Mouse (Mus musculus) heart, adult 18-20 months (tissue): ENCODE data around the gene Irf2bpl. TPM values are rescaled to one million over a fixed set of nuclear protein-coding genes. Genes with fewer than 3 reads are reported as not detected.

ENCODE experiments used
- DNase-seq, 2 experiments: peaks; one replicate each; pipeline ENCODE4 v3.0.0; 2021 to 2022; ENCODE audit warnings: mixed read lengths in 1 of 2
- total RNA-seq, 2 experiments: library from RNA; stranded (reverse); gene quantifications; 2 replicates each; pipeline ENCODE4 v1.2.3; 2021

Irf2bpl gene
- total RNA-seq, 2 experiments from 2014 or later = 30.0 to 30.5 TPM

- DNase-seq = no peak
Observed at GRCm38 (mm10) chr12:86887381-86888129, 3.0 kb upstream of the Irf2bpl start.

DNA sequence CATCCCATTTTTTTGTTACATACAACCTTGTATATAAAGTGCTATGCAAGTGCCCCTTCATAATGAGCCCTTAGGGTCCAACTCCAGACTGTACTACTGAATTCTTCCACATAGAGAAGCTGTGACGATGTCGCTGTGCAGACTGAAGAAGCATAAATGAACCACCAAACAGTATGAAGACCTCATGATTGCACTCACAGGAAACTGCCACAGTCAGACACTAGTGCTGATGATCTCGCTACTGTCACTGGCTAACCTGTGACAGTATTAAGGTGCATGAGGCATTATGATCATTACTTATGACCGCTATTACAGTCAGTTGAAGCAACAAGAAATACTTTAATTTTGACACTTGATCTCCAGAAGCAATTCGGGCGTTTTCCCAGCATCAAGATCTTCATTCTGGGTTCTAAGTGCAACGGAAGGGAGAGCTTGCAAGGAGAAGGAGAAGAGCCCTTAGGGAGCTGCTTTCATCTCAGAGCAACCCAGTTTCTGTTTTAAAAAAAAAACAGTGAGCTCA, 1.9 kb upstream of the Irf2bpl start:
- no peak for DNase-seq

- no peak for DNase-seq
Observed at GRCm38 (mm10) chr12:86885746-86886145, 1.1 kb upstream of the Irf2bpl start.

GRCm38 (mm10) chr12:86885336-86885735, 738 bp upstream of the Irf2bpl start:
- no peak for DNase-seq

GRCm38 (mm10) chr12:86883280-86884196, 1.1 kb downstream of the Irf2bpl start:
- DNase-seq = peak; percentile 76 to 83

DNA sequence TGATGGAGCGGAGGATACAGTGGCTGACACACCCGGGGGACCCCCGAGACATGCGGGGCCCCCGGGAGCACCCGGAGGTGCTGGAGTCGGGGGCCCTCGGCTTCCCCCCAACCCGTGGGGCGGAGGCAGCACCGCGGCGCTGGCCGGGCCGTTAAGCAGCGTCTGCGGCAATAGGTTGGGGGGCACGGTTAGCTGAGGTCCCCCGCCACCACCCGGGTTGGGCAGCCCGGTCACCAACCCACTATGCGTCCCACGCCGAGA, 1.6 kb downstream of the Irf2bpl start:
- no peak for DNase-seq

- DNase-seq = peak; percentile 78 to 85
Observed at GRCm38 (mm10) chr12:86882279-86883018, 2.1 kb downstream of the Irf2bpl start.

DNA sequence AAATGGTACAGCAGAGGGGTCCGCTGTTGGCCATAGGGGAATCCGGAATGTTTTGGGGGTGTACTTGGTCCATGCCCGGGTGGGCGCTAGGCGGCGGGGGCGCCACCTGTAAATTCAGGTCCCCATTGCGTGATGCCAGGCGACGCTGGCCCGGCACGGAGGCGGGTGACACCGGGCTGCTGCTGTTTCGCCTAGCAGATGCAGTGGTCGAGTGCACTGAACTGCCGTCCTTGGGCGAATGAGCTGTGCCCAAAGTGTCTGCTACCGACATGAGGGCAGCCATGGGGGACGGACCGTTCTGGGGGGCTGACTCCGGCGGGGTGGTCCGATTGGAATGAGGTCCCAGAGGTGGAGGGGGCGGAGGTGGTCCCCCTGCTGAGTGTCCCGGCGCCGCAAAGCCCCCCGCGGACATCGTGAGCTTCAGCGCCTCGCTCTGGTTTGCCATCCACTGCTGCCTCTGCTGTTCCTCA, 2.8 kb downstream of the Irf2bpl start:
- DNase-seq = no peak

DNA sequence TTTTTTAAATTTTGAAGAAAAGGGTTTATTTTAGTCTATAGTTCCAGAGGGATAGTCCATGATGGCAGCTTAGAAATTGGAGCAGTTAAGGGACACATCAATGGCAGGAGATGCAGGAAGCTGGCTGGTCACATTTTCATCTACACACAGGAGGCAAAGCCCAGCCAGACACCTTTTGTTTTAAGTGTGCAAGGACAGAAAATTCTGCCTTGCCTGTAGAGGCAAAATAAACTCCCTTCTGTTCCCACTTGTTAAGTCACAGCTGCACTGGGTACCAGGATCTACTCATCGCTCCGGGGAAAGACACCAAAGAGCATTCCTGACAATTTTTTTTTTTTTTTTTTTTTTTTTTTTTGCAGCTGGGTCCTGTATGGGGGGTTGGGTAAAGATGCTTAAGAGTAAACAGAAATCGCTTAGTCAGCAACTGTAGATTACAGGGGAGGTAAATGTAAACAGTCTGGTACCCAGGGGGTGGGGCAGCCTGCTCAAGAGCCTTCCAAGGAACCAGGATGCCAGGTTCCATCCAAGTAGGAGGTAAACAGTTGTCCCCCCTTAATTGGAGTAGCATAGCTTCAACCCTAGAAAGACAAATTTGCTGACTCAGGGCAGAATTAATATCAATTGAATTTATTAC, 4.4 kb downstream of the Irf2bpl start:
- DNase-seq = no peak

DNA sequence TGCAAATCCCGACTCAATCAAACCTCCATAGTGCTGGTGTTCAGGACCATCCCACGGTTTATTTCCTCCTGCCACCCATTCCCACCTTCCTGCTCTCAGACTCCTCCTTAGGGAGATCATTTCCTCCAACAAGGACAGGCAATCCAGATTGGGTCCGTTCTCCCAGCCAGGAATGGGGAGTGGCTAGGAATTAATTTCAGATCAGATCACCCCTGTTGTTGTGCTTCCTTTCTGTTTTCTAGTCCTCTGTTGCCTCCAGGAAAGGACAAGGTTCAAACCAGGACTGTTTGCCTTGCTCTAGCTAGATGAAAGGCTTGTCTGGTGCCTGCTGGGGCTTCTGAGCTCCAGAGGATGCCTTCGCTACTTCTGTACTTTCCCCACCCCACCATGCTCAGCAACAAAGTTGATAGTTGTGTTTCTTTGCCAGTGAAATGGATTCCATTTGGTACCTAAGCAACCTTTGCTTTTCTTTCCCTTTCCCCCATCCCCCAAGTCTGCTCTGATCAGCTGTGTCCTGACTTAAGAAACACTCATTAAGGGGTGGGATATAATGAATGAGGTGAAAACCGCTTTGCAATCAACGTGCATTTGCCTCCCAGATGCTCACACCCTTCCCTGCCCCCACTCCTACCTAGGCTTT, 5.0 kb downstream of the Irf2bpl start:
- no peak for DNase-seq

GRCm38 (mm10) chr12:86878426-86879353, 5.9 kb downstream of the Irf2bpl start:
- DNase-seq = no peak

GRCm38 (mm10) chr12:86876981-86877380, 7.6 kb downstream of the Irf2bpl start:
- no peak for DNase-seq

DNA sequence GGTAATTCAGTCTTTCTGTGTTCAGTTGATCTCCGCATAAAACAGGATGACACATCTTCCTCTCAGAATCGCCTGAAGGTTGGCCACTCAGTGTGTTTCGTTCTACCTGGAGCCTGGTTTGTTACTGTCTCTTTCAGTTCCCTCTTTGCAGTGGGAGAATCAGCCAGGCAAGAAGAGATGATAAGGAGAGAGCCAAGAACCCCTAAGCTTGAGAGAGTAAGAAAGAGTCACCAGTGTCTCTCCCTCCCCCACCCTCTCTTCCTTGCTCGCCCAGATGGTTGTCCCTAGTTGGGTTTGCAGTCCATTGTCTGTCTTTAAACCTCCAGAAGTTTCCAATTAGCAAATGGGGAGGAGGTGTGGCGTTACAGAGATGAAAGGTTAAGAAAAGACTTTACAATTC, 8.5 kb downstream of the Irf2bpl start:
- DNase-seq = no peak

- DNase-seq = peak; percentile 73 to 87
Observed at GRCm38 (mm10) chr12:86872335-86873040, 12.1 kb downstream of the Irf2bpl start.

- DNase-seq = no peak
Observed at GRCm38 (mm10) chr12:86871666-86872334, 12.8 kb downstream of the Irf2bpl start.

- no peak for DNase-seq
Observed at GRCm38 (mm10) chr12:86870996-86871395, 13.6 kb downstream of the Irf2bpl start.

DNA sequence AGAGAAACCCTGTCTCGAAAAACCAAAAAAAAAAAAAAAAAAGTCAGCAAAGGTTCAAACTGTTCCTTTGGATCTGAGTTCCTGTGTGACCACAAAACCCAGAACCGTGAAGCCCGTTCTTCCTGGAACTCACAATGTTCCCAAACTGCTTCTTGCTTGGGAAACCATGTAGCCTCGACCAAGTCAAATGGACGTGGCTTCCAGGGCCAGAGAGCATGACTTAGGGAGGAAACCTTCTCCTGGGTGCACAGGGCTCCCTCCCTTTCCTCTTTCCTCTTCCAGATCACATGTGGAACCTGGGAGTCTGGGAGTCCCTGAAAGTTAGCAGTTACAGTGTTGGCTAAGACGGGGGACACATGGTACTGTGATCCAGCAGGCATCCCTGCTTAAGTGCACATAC, 14.8 kb downstream of the Irf2bpl start:
- no peak for DNase-seq

DNA sequence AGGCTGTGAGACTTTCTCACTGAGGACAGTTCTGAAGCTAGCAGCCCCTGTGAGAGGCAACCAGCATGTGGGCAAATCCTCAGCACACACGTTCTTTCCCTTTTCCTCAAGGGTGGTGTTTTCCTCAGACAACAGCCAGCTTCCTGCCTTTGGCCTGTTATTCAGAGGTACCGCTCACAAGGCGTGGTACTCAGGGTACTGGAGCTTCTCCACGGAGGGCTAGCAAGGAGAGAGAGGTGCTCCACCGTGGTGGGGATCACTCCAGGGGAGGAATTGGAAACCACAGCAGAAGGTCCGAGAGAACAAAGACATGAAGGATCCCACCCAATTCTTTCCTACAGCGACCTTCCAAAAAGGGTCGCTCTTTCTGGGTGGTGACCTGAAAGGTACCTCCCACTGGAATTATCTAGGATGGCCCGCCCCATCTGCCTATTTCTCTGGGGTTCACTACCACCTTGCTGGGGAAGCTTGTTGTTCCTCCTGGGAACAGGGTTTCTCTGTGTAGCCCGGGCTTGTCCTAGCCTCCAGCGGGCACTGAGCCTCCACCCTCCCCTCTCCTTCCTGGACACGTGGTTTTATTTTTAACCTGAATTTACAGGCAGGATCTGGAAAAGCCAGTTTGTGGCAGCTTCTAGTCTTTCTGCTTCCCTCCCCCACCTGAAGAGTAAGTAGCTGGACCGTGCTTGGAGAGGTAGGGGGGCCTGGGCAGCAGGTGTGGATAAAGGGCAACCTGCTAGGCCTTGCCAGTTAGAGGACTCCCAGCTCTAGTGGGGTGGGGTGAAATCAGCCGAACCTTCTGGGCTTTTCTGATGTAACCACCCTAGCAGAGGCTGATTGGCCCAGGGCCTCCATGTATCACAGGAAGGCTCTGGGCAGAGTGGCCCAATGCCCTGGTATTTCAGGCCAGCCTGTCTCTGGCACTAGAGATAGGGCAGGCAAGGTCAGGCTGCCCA, 17.1 kb downstream of the Irf2bpl start:
- peak; percentile 73 to 87 for DNase-seq
